Mouse (Mus musculus) heart, adult 10 weeks (tissue): ENCODE results near the gene Corin. TPM values are rescaled to one million over a fixed set of nuclear protein-coding genes. Genes with fewer than 3 reads are reported as not detected.

ENCODE experiments used
- polyA plus RNA-seq: library from polyadenylated mRNA; stranded (reverse); fragments of 350-450 nt; fragmentation: Illumina TruSeq; extraction: RNeasy Lipid Tissue Mini Kit (QIAGEN cat#74804); gene quantifications from one replicate; pipeline ENCODE4 v1.2.3, GENCODE M21; 2014; ENCODE audit warnings: low read depth, low replicate concordance

Gene Corin
- 146 TPM for polyA plus RNA-seq

GRCm38 (mm10) chr5:72503531-72504523, at the start of gene Corin:
Gene Corin, minus strand, starts transcription at chr5:72504473.

Other genes starting within 250 kb of the Corin start
- gene Nfxl1, start 55.2 kb upstream of the Corin start, polyA plus RNA-seq: 7.0 TPM
- gene Zar1, start 76.8 kb upstream of the Corin start, polyA plus RNA-seq: not detected
- not detected for gene Gm5868, start 83.1 kb upstream of the Corin start, polyA plus RNA-seq
- gene Cnga1, start 139.8 kb upstream of the Corin start, polyA plus RNA-seq: not detected
- not detected for gene Nipal1, start 143.3 kb upstream of the Corin start, polyA plus RNA-seq
- not detected for gene Txk, start 248.3 kb upstream of the Corin start, polyA plus RNA-seq